Mouse (Mus musculus) hindbrain, embryonic 14.5 days (tissue): ENCODE measurements around the gene Hhip. TPM values are rescaled to one million over a fixed set of nuclear protein-coding genes. Genes with fewer than 3 reads are reported as not detected.

Experiments used
- ATAC-seq: fragments of 200-750 bp; cut with Nextera tagmentation; 2 replicates; pipeline ENCODE4 v1.8.0; 2017; ENCODE audit warnings: moderate number of reproducible peaks, mild to moderate bottlenecking, moderate TSS enrichment, moderate library complexity; ENCODE audit not compliant: low FRiP score
- DNase-seq: peaks from one replicate; pipeline ENCODE4 v3.0.0-alpha.2; 2015; ENCODE audit warnings: low spot score
- H3K27ac ChIP-seq: fragments of 300-500 bp; sonication (generic); 2 replicates; pipeline ENCODE4 v1.5.1; 2014; ENCODE audit warnings: mild to moderate bottlenecking, moderate library complexity
- H3K27me3 ChIP-seq: fragments of 300-500 bp; sonication (generic); 2 replicates; pipeline ENCODE4 v1.6.1; 2014; ENCODE audit warnings: mild to moderate bottlenecking, low read length, mixed read lengths; ENCODE audit not compliant: control insufficient read depth, insufficient read depth
- H3K36me3 ChIP-seq: fragments of 300-500 bp; sonication (generic); replicated peaks from 2 replicates; pipeline ENCODE4 v1.6.1; 2014; ENCODE audit not compliant: control insufficient read depth, insufficient read depth
- H3K4me1 ChIP-seq: fragments of 300-500 bp; sonication (generic); replicated peaks from 2 replicates; pipeline ENCODE4 v1.6.1; 2014; ENCODE audit warnings: antibody characterized with exemption, low read length, mixed read lengths; ENCODE audit not compliant: control insufficient read depth, insufficient read depth
- H3K4me2 ChIP-seq: fragments of 300-500 bp; sonication (generic); replicated peaks from 2 replicates; pipeline ENCODE4 v1.6.1; 2014; ENCODE audit warnings: mild to moderate bottlenecking, moderate library complexity
- H3K4me3 ChIP-seq: fragments of 300-500 bp; sonication (generic); replicated peaks from 2 replicates; pipeline ENCODE4 v1.5.1; 2014; ENCODE audit warnings: mild to moderate bottlenecking, low read length
- H3K9ac ChIP-seq: fragments of 300-500 bp; sonication (generic); 2 replicates; pipeline ENCODE4 v1.6.1; 2014
- H3K9me3 ChIP-seq: fragments of 300-500 bp; sonication (generic); 2 replicates; pipeline ENCODE4 v1.6.1; 2016; ENCODE audit warnings: low read length; ENCODE audit not compliant: control insufficient read depth
- WGBS: fragments of 180-500 bp; shearing (Covaris S2); extraction: QIAGEN DNeasy Blood & Tissue Kit; methylation state at CpG from one replicate; pipeline ENCODE4 v1.1.7; 2014; 5-methylcytosine and 5-hydroxymethylcytosine counted together
- polyA plus RNA-seq: library from polyadenylated mRNA; unstranded; fragments of >200 nt; fragmentation: Nextera tagmentation; extraction: Ambion mirVana; gene quantifications from 2 replicates; pipeline ENCODE4 v1.2.1, GENCODE M21; 2014

Gene Hhip
- polyA plus RNA-seq, 1 experiment from 2014 or later = 3.9 TPM

GRCm38 (mm10) chr8:80049256-80050005 lies 8.4 kb downstream of the Hhip start:
- H3K36me3 ChIP-seq = no peaks in the 10 kb centered on the region
- H3K27me3 ChIP-seq = peaks cover 77% of the 10 kb centered on the region
- no peaks in the 10 kb centered on the region for H3K4me1 ChIP-seq
- H3K4me3 ChIP-seq = no peak overlapping the region
- H3K9ac ChIP-seq = no peak overlapping the region
- no peak overlapping the region for H3K27ac ChIP-seq
- ATAC-seq (no peak), DNase-seq (no peak)
- H3K4me2 ChIP-seq = no peak overlapping the region
- H3K9me3 ChIP-seq = no peaks in the 10 kb centered on the region
- 78% methylated on average over 15 of the region's 15 CpGs for WGBS

- DNase-seq = no peak
- 62% methylated on average over 4 of the region's 4 CpGs for WGBS
- Histone ChIP-seq H3K4me1 (no peaks in the 10 kb centered on the region), H3K4me3 (no peak overlapping the region), H3K27ac (no peak overlapping the region), H3K27me3 (peaks cover 66% of the 10 kb centered on the region), H3K9ac (no peak overlapping the region), H3K36me3 (no peaks in the 10 kb centered on the region), H3K9me3 (no peaks in the 10 kb centered on the region), H3K4me2 (no peak overlapping the region)
- ATAC-seq = no peak
Observed at GRCm38 (mm10) chr8:80048256-80048655, 9.6 kb downstream of the Hhip start.

GRCm38 (mm10) chr8:80037644-80038253 lies 20.1 kb downstream of the Hhip start:
- DNase-seq = no peak

GRCm38 (mm10) chr8:80032604-80033003 lies 25.2 kb downstream of the Hhip start:
- 50% methylated on average over 3 of the region's 3 CpGs for WGBS
- no peak overlapping the region for H3K27ac ChIP-seq
- ATAC-seq (no peak), DNase-seq (no peak)
- no peaks in the 10 kb centered on the region for H3K36me3 ChIP-seq
- no peak overlapping the region for H3K4me3 ChIP-seq
- no peaks in the 10 kb centered on the region for H3K27me3 ChIP-seq
- no peaks in the 10 kb centered on the region for H3K4me1 ChIP-seq
- H3K9me3 ChIP-seq = no peaks in the 10 kb centered on the region
- H3K9ac ChIP-seq = no peak overlapping the region
- no peak overlapping the region for H3K4me2 ChIP-seq

More at GRCm38 (mm10) chr8:80037644-80038253, 20.1 kb downstream of the Hhip start:
- Histone ChIP-seq H3K27me3 (no peaks in the 10 kb centered on the region), H3K9me3 (no peaks in the 10 kb centered on the region), H3K4me3 (no peak overlapping the region), H3K36me3 (no peaks in the 10 kb centered on the region), H3K9ac (no peak overlapping the region), H3K27ac (no peak overlapping the region), H3K4me1 (no peaks in the 10 kb centered on the region), H3K4me2 (no peak overlapping the region)
- WGBS = 12% methylated on average over 4 of the region's 4 CpGs
- no peak for ATAC-seq

- Histone ChIP-seq H3K27me3 (no peaks in the 10 kb centered on the region), H3K4me3 (no peak overlapping the region), H3K4me2 (no peak overlapping the region), H3K9me3 (no peaks in the 10 kb centered on the region), H3K27ac (no peak overlapping the region), H3K9ac (no peak overlapping the region), H3K36me3 (no peaks in the 10 kb centered on the region), H3K4me1 (no peaks in the 10 kb centered on the region)
- DNase-seq = no peak
- ATAC-seq = no peak
- 52% methylated on average over 15 of the region's 15 CpGs for WGBS
Observed at GRCm38 (mm10) chr8:80031330-80032293, 26.2 kb downstream of the Hhip start.

GRCm38 (mm10) chr8:80029631-80030030 lies 28.2 kb downstream of the Hhip start:
- DNase-seq = no peak
- Histone ChIP-seq H3K27ac (no peak overlapping the region), H3K4me3 (no peak overlapping the region), H3K4me2 (no peak overlapping the region), H3K9ac (no peak overlapping the region), H3K36me3 (no peaks in the 10 kb centered on the region), H3K27me3 (no peaks in the 10 kb centered on the region), H3K4me1 (no peaks in the 10 kb centered on the region), H3K9me3 (no peaks in the 10 kb centered on the region)
- WGBS = 81% methylated on average over 6 of the region's 6 CpGs
- ATAC-seq = no peak

GRCm38 (mm10) chr8:80020469-80020868 lies 37.3 kb downstream of the Hhip start:
- Histone ChIP-seq H3K4me2 (no peak overlapping the region), H3K36me3 (no peaks in the 10 kb centered on the region), H3K9me3 (no peaks in the 10 kb centered on the region), H3K27me3 (no peaks in the 10 kb centered on the region), H3K4me3 (no peak overlapping the region), H3K9ac (no peak overlapping the region), H3K4me1 (no peaks in the 10 kb centered on the region), H3K27ac (no peak overlapping the region)
- WGBS = 93% methylated on average over 5 of the region's 5 CpGs
- no peak for DNase-seq
- ATAC-seq = no peak

GRCm38 (mm10) chr8:80015818-80016217 lies 42.0 kb downstream of the Hhip start:
- WGBS = 96% methylated on average over 2 of the region's 2 CpGs
- Histone ChIP-seq H3K36me3 (no peaks in the 10 kb centered on the region), H3K4me3 (no peak overlapping the region), H3K27ac (no peak overlapping the region), H3K9me3 (no peaks in the 10 kb centered on the region), H3K4me1 (no peaks in the 10 kb centered on the region), H3K9ac (no peak overlapping the region), H3K4me2 (no peak overlapping the region), H3K27me3 (no peaks in the 10 kb centered on the region)
- DNase-seq (no peak), ATAC-seq (no peak)

GRCm38 (mm10) chr8:80004421-80004820 lies 53.4 kb downstream of the Hhip start:
- DNase-seq (no peak), ATAC-seq (no peak)
- H3K36me3 ChIP-seq = no peaks in the 10 kb centered on the region
- H3K27ac ChIP-seq = no peak overlapping the region
- no peak overlapping the region for H3K4me2 ChIP-seq
- no peaks in the 10 kb centered on the region for H3K27me3 ChIP-seq
- no peaks in the 10 kb centered on the region for H3K4me1 ChIP-seq
- H3K4me3 ChIP-seq = no peak overlapping the region
- no peak overlapping the region for H3K9ac ChIP-seq
- 92% methylated on average over 5 of the region's 5 CpGs for WGBS
- H3K9me3 ChIP-seq = no peaks in the 10 kb centered on the region
